Mouse (Mus musculus) embryonic facial prominence, embryonic 10.5 days (tissue): Measurements from ENCODE around the gene Idh3g. TPM values are rescaled to one million over a fixed set of nuclear protein-coding genes. Genes with fewer than 3 reads are reported as not detected.
A peak's percentile ranks its signal among the peaks of the same experiment; 100 is the strongest.
"Not testable (repeated sequence)": the region's sequence is repeated elsewhere in the genome, so short reads cannot be mapped to it uniquely, and the experiment has no call there.

ENCODE experiments used
- DNase-seq: peaks from one replicate; pipeline ENCODE4 v3.0.0-alpha.2; 2017; ENCODE audit warnings: low spot score
- H3K27ac ChIP-seq: fragments of 300-500 bp; sonication (generic); replicated peaks from 2 replicates; pipeline ENCODE4 v1.5.1; 2016; ENCODE audit warnings: mild to moderate bottlenecking
- H3K27me3 ChIP-seq: fragments of 300-500 bp; sonication (generic); replicated peaks from 2 replicates; pipeline ENCODE4 v1.6.1; 2016; ENCODE audit warnings: low read depth, mild to moderate bottlenecking; ENCODE audit not compliant: poor library complexity, severe bottlenecking
- H3K36me3 ChIP-seq: fragments of 300-500 bp; sonication (generic); replicated peaks from 2 replicates; pipeline ENCODE4 v1.6.1; 2016; ENCODE audit warnings: mild to moderate bottlenecking, moderate library complexity
- H3K4me1 ChIP-seq: fragments of 300-500 bp; sonication (generic); 2 replicates; pipeline ENCODE4 v1.6.1; 2016
- H3K4me3 ChIP-seq: fragments of 300-500 bp; sonication (generic); 2 replicates; pipeline ENCODE4 v1.5.1; 2016; ENCODE audit warnings: mild to moderate bottlenecking, moderate library complexity
- H3K9me3 ChIP-seq: fragments of 300-500 bp; sonication (generic); 2 replicates; pipeline ENCODE4 v1.6.1; 2016; ENCODE audit warnings: mild to moderate bottlenecking
- WGBS: fragments of 180-500 bp; shearing (Covaris S2); methylation state at CpG from one replicate; pipeline ENCODE4 v1.1.7; 2016; 5-methylcytosine and 5-hydroxymethylcytosine counted together
- polyA plus RNA-seq: library from polyadenylated mRNA; unstranded; fragments of >200 nt; fragmentation: Nextera tagmentation; extraction: Ambion mirVana; gene quantifications from 2 replicates; pipeline ENCODE4 v1.2.1, GENCODE M21; 2016

The Idh3g gene
- polyA plus RNA-seq, 1 experiment from 2014 or later = 176 TPM

GRCm38 (mm10) chrX:73787225-73787558 is 495 bp upstream of the Idh3g start:
- H3K4me1 ChIP-seq = peaks cover 14% of the 10 kb centered on the region
- WGBS = 15% methylated on average over 22 of the region's 22 CpGs
- peaks cover 32% of the 10 kb centered on the region for H3K36me3 ChIP-seq
- H3K27ac ChIP-seq = peak overlapping the region; percentile 89
- H3K4me3 ChIP-seq = peak overlapping the region; percentile 69
- peaks cover 33% of the 10 kb centered on the region for H3K27me3 ChIP-seq
- H3K9me3 ChIP-seq = no peaks in the 10 kb centered on the region
- DNase-seq = no peak

- peaks cover 37% of the 10 kb centered on the region for H3K36me3 ChIP-seq
- DNase-seq = no peak
- peaks cover 14% of the 10 kb centered on the region for H3K4me1 ChIP-seq
- H3K27me3 ChIP-seq = peaks cover 36% of the 10 kb centered on the region
- H3K4me3 ChIP-seq = peak overlapping the region; percentile 69
- no peaks in the 10 kb centered on the region for H3K9me3 ChIP-seq
- H3K27ac ChIP-seq = peak overlapping the region; percentile 89
Measured at GRCm38 (mm10) chrX:73785666-73786065, 1.0 kb downstream of the Idh3g start.

GRCm38 (mm10) chrX:73782227-73782626 is 4.5 kb downstream of the Idh3g start:
- Histone ChIP-seq H3K27ac (no peak overlapping the region), H3K36me3 (peaks cover 52% of the 10 kb centered on the region), H3K27me3 (peaks cover 23% of the 10 kb centered on the region), H3K4me1 (peaks cover 5% of the 10 kb centered on the region; the same call in 1 of the 2 replicates), H3K9me3 (no peaks in the 10 kb centered on the region), H3K4me3 (no peak overlapping the region)
- no peak for DNase-seq
- WGBS = 91% methylated on average over 3 of the region's 3 CpGs

DNA sequence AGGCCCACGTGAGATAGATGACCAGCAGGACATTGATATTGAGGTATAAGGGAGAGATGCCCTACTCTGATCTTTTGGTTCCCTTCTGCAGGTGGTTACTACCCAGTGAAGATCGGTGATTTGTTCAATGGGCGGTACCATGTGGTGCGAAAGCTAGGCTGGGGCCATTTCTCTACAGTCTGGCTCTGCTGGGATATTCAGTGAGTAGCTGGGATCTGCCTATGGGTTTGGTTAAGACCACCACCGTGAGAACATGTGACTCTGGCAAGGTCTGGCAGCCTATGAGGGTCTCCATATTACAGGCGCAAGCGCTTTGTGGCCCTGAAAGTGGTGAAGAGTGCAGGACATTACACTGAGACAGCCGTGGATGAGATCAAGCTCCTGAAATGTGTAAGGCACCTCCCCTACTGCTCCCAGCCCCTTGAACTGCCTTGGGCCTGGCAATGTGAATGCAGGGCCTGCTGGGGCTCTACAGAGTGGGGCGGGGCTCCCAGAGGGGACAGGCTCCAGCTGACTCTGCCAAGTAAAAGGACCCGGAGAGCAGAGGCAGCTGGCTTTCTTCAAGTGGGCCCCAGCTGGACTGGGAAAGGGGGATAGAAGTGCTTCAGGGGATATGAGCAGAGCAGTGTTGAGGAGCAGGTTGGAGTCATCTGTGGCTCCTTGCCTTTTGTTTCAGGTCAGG is 11.8 kb downstream of the Idh3g start:
- peaks cover 43% of the 10 kb centered on the region for H3K36me3 ChIP-seq
- DNase-seq = no peak
- no peak overlapping the region for H3K27ac ChIP-seq
- 74% methylated on average over 10 of the region's 10 CpGs for WGBS
- H3K27me3 ChIP-seq = peaks cover 19% of the 10 kb centered on the region; the same call in 1 of the 2 replicates
- no peaks in the 10 kb centered on the region for H3K9me3 ChIP-seq
- 0 out of 2 replicates have a peak, but pooled peaks cover 3% of the 10 kb centered on the region for H3K4me1 ChIP-seq
- H3K4me3 ChIP-seq = no peak overlapping the region

GRCm38 (mm10) chrX:73774168-73774760 is 12.4 kb downstream of the Idh3g start, which contains the start of gene Srpk3:
Gene Srpk3 (plus strand): TSS chrX:73774405.
- peaks cover 23% of the 10 kb centered on the region; the same call in 1 of the 2 replicates for H3K27me3 ChIP-seq
- H3K9me3 ChIP-seq = no peaks in the 10 kb centered on the region
- no peak within 1 kb of the TSS for H3K4me3 ChIP-seq
- H3K27ac ChIP-seq = no peak within 1 kb of the TSS
- H3K36me3 ChIP-seq = peaks cover 36% of the 10 kb centered on the region
- 0 out of 2 replicates have a peak, but pooled peaks cover 3% of the 10 kb centered on the region for H3K4me1 ChIP-seq
- no peak for DNase-seq
- 72% methylated on average over 9 of the region's 9 CpGs for WGBS

DNA sequence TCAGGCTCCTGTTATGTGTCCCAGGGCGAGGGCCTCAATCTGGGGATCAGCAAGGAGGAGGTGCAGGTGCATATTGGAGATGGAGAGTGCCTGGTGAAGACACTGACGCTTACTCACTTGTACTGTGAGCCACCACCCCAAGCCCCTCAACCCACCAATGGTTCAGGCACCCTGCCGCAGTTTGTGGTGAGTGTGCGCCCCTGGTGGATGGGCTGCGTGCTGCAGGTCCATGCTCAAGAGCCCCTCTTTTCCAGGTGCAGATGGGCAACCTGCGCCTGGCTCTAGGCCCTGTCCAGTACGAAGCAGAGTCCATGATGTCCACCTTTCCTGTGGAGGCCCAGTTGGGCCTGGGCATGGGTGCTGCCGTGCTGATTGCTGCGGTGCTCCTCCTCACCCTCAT is 19.4 kb downstream of the Idh3g start:
- H3K4me1 ChIP-seq = no peaks in the 10 kb centered on the region
- H3K36me3 ChIP-seq = no peaks in the 10 kb centered on the region
- peaks cover 40% of the 10 kb centered on the region; the same call in 1 of the 2 replicates for H3K27me3 ChIP-seq
- 56% methylated on average over 9 of the region's 9 CpGs for WGBS
- DNase-seq = peak; percentile 31
- H3K4me3 ChIP-seq = no peak overlapping the region
- H3K27ac ChIP-seq = no peak overlapping the region
- H3K9me3 ChIP-seq = no peaks in the 10 kb centered on the region

- 66% methylated on average over 1 of the region's 1 CpGs for WGBS
- Histone ChIP-seq H3K4me1 (no peaks in the 10 kb centered on the region), H3K27me3 (peaks cover 25% of the 10 kb centered on the region; the same call in 1 of the 2 replicates), H3K9me3 (no peaks in the 10 kb centered on the region), H3K27ac (no peak overlapping the region), H3K4me3 (no peak overlapping the region), H3K36me3 (no peaks in the 10 kb centered on the region)
- no peak for DNase-seq
Measured at GRCm38 (mm10) chrX:73765311-73765710, 21.4 kb downstream of the Idh3g start.

GRCm38 (mm10) chrX:73758611-73759290 is 27.9 kb downstream of the Idh3g start:
- Histone ChIP-seq H3K27me3 (peaks cover 50% of the 10 kb centered on the region), H3K9me3 (no peaks in the 10 kb centered on the region), H3K36me3 (no peaks in the 10 kb centered on the region), H3K4me1 (no peaks in the 10 kb centered on the region), H3K4me3 (no peak overlapping the region), H3K27ac (no peak overlapping the region)
- WGBS = 80% methylated on average over 13 of the region's 13 CpGs
- no peak for DNase-seq

- H3K36me3 ChIP-seq = no peaks in the 10 kb centered on the region
- no peak within 1 kb of the TSS for H3K27ac ChIP-seq
- 62% methylated on average over 5 of the region's 5 CpGs for WGBS
- DNase-seq = no peak
- no peak within 1 kb of the TSS for H3K4me3 ChIP-seq
- peaks cover 44% of the 10 kb centered on the region for H3K27me3 ChIP-seq
- H3K9me3 ChIP-seq = no peaks in the 10 kb centered on the region
- no peaks in the 10 kb centered on the region for H3K4me1 ChIP-seq
Measured at GRCm38 (mm10) chrX:73756334-73757140, 30.2 kb downstream of the Idh3g start, which contains the start of gene Plxnb3. Gene Plxnb3 (plus strand): TSS chrX:73757090.

GRCm38 (mm10) chrX:73748977-73749376 is 37.7 kb downstream of the Idh3g start:
- WGBS = 91% methylated on average over 1 of the region's 1 CpGs
- no peak for DNase-seq
- Histone ChIP-seq H3K27ac (no peak overlapping the region), H3K4me1 (no peaks in the 10 kb centered on the region), H3K36me3 (no peaks in the 10 kb centered on the region), H3K9me3 (no peaks in the 10 kb centered on the region), H3K4me3 (no peak overlapping the region), H3K27me3 (no peaks in the 10 kb centered on the region)

GRCm38 (mm10) chrX:73744774-73745481 is 41.8 kb downstream of the Idh3g start:
- H3K4me3 ChIP-seq = no peak overlapping the region
- H3K4me1 ChIP-seq = no peaks in the 10 kb centered on the region
- no peak for DNase-seq
- no peaks in the 10 kb centered on the region for H3K36me3 ChIP-seq
- no peaks in the 10 kb centered on the region for H3K27me3 ChIP-seq
- no peaks in the 10 kb centered on the region for H3K9me3 ChIP-seq
- no peak overlapping the region for H3K27ac ChIP-seq
- 78% methylated on average over 1 of the region's 1 CpGs for WGBS

DNA sequence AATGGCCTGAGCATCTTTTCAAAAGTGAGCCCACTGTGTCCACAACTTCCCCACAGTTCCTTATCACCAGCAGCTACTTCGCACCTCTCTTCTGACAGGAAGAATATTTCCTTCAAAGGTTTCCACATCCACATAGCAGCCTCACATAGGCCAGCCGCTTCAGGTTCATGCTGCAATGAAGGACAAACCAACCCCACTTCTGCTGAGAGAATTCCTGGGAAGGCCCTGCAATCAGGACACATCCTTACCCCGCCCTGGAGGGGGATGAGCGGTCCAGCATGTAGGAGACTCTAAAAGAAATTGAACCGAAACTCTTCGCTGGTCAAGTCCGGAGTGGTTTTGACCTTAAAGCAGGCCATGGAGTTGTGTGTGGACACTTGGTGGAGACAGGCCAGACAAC is 46.9 kb downstream of the Idh3g start:
- not testable (repeated sequence) for H3K4me1 ChIP-seq, H3K4me3 ChIP-seq, H3K27ac ChIP-seq, H3K36me3 ChIP-seq, H3K9me3 ChIP-seq, DNase-seq
- 94% methylated on average over 7 of the region's 7 CpGs for WGBS
- peaks cover 24% of the 10 kb centered on the region for H3K27me3 ChIP-seq
